Mouse (Mus musculus) intestine, postnatal 0 days (tissue): Measurements from ENCODE around the gene Mrps12. TPM values are rescaled to one million over a fixed set of nuclear protein-coding genes. Genes with fewer than 3 reads are reported as not detected.

Source experiments
- ATAC-seq: fragments of 200-750 bp; cut with Nextera tagmentation; 2 replicates; pipeline ENCODE4 v1.8.0; 2017; ENCODE audit warnings: mild to moderate bottlenecking, moderate TSS enrichment, moderate library complexity
- H3K27ac ChIP-seq: fragments of 300-500 bp; sonication (generic); 2 replicates; pipeline ENCODE4 v1.5.1; 2014; ENCODE audit warnings: mild to moderate bottlenecking, low read depth, low read length, moderate library complexity
- H3K27me3 ChIP-seq: fragments of 300-500 bp; sonication (generic); replicated peaks from 2 replicates; pipeline ENCODE4 v1.6.1; 2014; ENCODE audit warnings: low read length, mixed read lengths; ENCODE audit not compliant: control insufficient read depth, insufficient read depth
- H3K36me3 ChIP-seq: fragments of 300-500 bp; sonication (generic); 2 replicates; pipeline ENCODE4 v1.6.1; 2014; ENCODE audit warnings: mild to moderate bottlenecking, moderate library complexity; ENCODE audit not compliant: control insufficient read depth, insufficient read depth
- H3K4me1 ChIP-seq: fragments of 300-500 bp; sonication (generic); replicated peaks from 2 replicates; pipeline ENCODE4 v1.6.1; 2014; ENCODE audit warnings: antibody characterized with exemption, low read length, mixed read lengths; ENCODE audit not compliant: control insufficient read depth, insufficient read depth
- H3K4me2 ChIP-seq: fragments of 300-500 bp; sonication (generic); replicated peaks from 2 replicates; pipeline ENCODE4 v1.6.1; 2014; ENCODE audit warnings: low read depth, mild to moderate bottlenecking, moderate library complexity
- H3K4me3 ChIP-seq: fragments of 300-500 bp; sonication (generic); 2 replicates; pipeline ENCODE4 v1.5.1; 2014; ENCODE audit warnings: low read depth, low read length
- H3K9ac ChIP-seq: fragments of 300-500 bp; sonication (generic); 2 replicates; pipeline ENCODE4 v1.6.1; 2014; ENCODE audit warnings: mild to moderate bottlenecking, low read depth, low read length
- H3K9me3 ChIP-seq: fragments of 300-500 bp; sonication (generic); 2 replicates; pipeline ENCODE4 v1.6.1; 2016; ENCODE audit warnings: mixed run types; ENCODE audit not compliant: control insufficient read depth
- CTCF ChIP-seq: sonication (generic); IDR thresholded peaks from 2 replicates; pipeline ENCODE4 v1.5.1; 2016; ENCODE audit warnings: low read depth, mild to moderate bottlenecking, control low read depth, antibody characterized with exemption, moderate library complexity
- WGBS: fragments of 180-500 bp; shearing (Covaris S2); extraction: QIAGEN DNeasy Blood & Tissue Kit; methylation state at CpG from one replicate; pipeline ENCODE4 v1.1.7; 2014; 5-methylcytosine and 5-hydroxymethylcytosine counted together
- polyA plus RNA-seq: library from polyadenylated mRNA; unstranded; fragments of >200 nt; fragmentation: Nextera tagmentation; extraction: Ambion mirVana; gene quantifications from 2 replicates; pipeline ENCODE4 v1.2.1, GENCODE M21; 2015

The Mrps12 gene
- polyA plus RNA-seq, 1 experiment from 2014 or later: 98.7 TPM

DNA sequence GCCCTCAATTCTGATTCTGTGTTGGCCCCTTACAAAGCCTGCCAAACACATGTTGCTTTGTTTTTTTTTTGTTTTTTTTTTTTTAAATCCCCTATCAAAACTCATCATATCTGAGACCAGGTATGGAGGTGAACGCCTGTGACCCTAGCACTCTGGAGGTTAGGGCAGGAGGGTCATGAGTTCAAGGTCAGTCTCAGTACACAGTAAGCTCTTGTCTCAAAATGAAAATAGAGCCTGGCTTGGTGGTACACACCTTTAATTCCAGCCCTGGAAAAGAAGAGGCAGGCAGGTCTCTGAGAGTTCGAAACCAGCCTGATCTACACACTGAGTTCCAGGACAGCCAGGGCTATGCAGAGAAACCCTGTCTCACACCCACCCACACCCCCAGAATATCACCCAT is 22.0 kb downstream of the Mrps12 start:
- WGBS: 86% methylated on average over 2 of the region's 2 CpGs
- Histone ChIP-seq H3K27ac (no peak overlapping the region), H3K9me3 (no peaks in the 10 kb centered on the region), H3K27me3 (no peaks in the 10 kb centered on the region), H3K9ac (no peak overlapping the region), H3K4me1 (no peaks in the 10 kb centered on the region), H3K36me3 (no peaks in the 10 kb centered on the region), H3K4me2 (no peak overlapping the region), H3K4me3 (no peak overlapping the region)
- no peak for TF ChIP-seq CTCF
- no peak for ATAC-seq

DNA sequence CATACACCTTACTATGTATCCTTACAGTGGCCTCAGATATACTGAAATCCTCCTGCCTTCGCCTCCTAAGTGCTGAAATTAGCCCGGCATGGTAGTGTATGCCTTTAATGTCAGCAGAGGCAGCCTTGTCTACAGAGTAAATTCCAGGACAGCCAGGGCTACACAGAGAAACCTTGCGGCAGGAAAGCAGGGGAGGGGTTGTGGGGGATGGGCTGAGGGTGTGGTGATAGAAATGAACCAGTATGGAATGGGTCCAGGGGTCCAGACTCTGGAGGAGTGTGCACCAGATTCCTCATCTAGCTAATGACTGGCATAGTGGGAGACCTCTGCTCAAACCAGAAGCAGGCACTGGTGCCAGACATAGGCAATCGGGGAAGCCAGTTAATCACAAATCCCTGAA is 22.5 kb downstream of the Mrps12 start:
- H3K27ac ChIP-seq: no peak overlapping the region
- H3K27me3 ChIP-seq: no peaks in the 10 kb centered on the region
- no peak overlapping the region for H3K4me3 ChIP-seq
- H3K9ac ChIP-seq: no peak overlapping the region
- H3K9me3 ChIP-seq: no peaks in the 10 kb centered on the region
- no peak overlapping the region for H3K4me2 ChIP-seq
- TF ChIP-seq CTCF: no peak
- H3K36me3 ChIP-seq: no peaks in the 10 kb centered on the region
- no peak for ATAC-seq
- no peaks in the 10 kb centered on the region for H3K4me1 ChIP-seq
- WGBS: 37% methylated on average over 4 of the region's 4 CpGs

DNA sequence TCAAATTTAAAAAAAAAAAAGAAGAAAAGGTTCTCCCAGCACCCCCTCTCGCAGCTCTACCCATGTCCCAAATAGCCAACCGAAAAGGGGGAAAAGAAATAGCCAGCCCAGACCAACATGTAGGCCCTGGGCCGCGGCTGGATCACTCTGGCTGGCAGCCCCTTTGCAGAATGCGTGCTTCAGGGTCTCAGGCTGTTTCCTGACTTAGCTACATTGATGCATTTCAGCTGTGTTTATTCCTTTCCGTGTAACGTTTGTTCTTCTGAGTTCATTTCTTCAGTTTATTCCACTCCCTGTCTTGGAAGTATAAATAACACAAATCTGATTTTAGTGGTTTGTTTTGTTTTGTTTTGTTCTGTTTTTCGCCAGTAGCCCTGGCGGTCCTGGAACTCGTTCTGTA is 23.9 kb downstream of the Mrps12 start:
- no peak overlapping the region for H3K27ac ChIP-seq
- no peak overlapping the region for H3K4me2 ChIP-seq

DNA sequence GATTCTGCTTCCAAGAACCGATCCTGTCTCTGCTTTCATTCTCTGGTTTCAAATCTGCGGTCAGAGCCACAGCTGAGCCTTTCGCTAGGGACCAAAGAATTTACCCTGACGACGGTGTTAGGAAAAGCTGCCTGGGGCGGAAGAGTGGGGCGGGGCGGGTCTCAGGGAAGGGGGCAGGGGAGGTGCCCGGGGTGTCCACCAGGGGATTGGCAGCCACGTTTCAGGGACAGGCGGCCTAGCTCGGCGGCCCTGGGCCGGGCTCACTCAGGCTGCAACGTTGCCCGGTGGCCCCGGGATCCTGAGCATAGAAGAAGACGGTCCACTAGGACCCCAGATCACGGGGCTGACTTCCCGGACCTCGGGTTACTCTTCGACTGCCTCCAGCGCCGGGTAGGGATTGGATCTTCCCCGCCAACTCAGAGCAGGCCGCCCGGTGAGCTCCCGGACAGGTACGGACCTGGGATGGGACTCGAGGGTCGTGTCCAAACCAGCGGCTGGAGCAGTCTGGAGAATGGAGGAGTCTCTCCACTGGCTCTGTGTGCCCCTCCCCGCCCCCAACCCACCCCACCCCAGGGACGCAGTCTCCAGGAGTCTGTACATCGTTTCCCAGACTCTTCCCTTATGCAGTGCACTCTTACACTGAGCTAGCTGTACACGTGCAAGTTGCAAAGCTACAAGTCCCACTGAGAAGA is 24.9 kb downstream of the Mrps12 start, which contains the start of gene Fbxo17:
Fbxo17 (plus strand) TSS at position 215 of the 692 bp plus-strand sequence.
- Histone ChIP-seq H3K4me3 (peak within 1 kb of the TSS; percentile 47), H3K27ac (peak within 1 kb of the TSS; percentile 21; the same call in 1 of the 2 replicates), H3K4me1 (no peaks in the 10 kb centered on the region), H3K4me2 (peak within 1 kb of the TSS; percentile 84), H3K27me3 (no peaks in the 10 kb centered on the region), H3K9ac (peak within 1 kb of the TSS; percentile 51), H3K9me3 (no peaks in the 10 kb centered on the region), H3K36me3 (no peaks in the 10 kb centered on the region)
- TF ChIP-seq CTCF: peak; percentile 41
- 3% methylated on average over 36 of the region's 36 CpGs for WGBS
- peak; percentile 29; the same call in 1 of the 2 replicates for ATAC-seq

More for the DNA sequence above, 23.9 kb downstream of the Mrps12 start:
- H3K27me3 ChIP-seq: no peaks in the 10 kb centered on the region
- TF ChIP-seq CTCF: no peak
- 78% methylated on average over 10 of the region's 10 CpGs for WGBS
- H3K4me3 ChIP-seq: no peak overlapping the region
- no peak for ATAC-seq
- H3K4me1 ChIP-seq: no peaks in the 10 kb centered on the region
- no peaks in the 10 kb centered on the region for H3K9me3 ChIP-seq
- H3K9ac ChIP-seq: no peak overlapping the region
- H3K36me3 ChIP-seq: no peaks in the 10 kb centered on the region

DNA sequence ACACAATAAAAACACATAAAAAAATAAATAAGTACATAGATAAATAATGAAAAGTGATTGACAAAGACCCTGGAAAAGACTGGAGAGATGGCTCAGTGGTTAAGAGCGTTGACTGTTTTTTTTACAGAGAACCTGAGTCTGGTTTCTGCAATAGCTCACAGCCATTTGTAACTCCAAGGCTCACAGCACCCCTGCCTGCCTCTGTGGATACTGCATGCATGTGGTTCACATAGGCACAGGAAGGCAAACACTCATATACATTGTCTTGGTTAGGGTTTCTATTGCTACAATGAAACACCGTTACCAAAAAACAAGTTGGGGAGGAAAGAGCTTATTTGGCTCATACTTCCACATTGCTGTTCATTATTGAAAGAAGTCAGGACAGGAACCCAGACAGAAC is 26.0 kb downstream of the Mrps12 start:
- no peaks in the 10 kb centered on the region for H3K4me1 ChIP-seq
- no peak overlapping the region for H3K4me2 ChIP-seq
- peak; percentile 47 for TF ChIP-seq CTCF
- no peak overlapping the region for H3K4me3 ChIP-seq
- no peak for ATAC-seq
- H3K36me3 ChIP-seq: no peaks in the 10 kb centered on the region
- no peak overlapping the region for H3K27ac ChIP-seq
- WGBS: 96% methylated on average over 2 of the region's 2 CpGs
- no peak overlapping the region for H3K9ac ChIP-seq
- no peaks in the 10 kb centered on the region for H3K9me3 ChIP-seq
- no peaks in the 10 kb centered on the region for H3K27me3 ChIP-seq

DNA sequence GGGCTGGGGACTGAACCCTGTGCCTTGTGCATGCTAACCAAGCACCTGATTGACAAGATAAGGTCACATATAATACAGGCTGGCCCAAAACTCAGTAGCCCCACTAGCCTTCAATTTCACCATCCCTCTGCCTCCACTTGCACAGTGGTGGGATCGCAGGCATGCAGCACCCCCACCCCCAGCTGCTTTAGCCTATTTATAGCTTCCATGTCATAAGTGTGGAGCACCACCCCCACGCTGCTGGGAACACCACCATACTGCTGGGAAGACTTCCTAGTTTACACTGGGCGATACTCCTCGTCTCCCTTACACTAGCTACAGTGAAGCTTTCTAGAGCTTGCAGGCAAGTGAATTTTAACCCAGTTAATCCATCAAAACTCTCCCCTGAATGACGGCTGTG is 27.0 kb downstream of the Mrps12 start:
- Histone ChIP-seq H3K4me2 (no peak overlapping the region), H3K4me3 (no peak overlapping the region), H3K36me3 (no peaks in the 10 kb centered on the region), H3K27me3 (no peaks in the 10 kb centered on the region), H3K9me3 (no peaks in the 10 kb centered on the region), H3K4me1 (no peaks in the 10 kb centered on the region), H3K9ac (no peak overlapping the region), H3K27ac (no peak overlapping the region)
- 88% methylated on average over 5 of the region's 5 CpGs for WGBS
- TF ChIP-seq CTCF: no peak
- no peak for ATAC-seq
